Mouse (Mus musculus): Measurements from ENCODE around the gene Frg2f1.
A peak's percentile ranks its signal among the peaks of the same experiment; 100 is the strongest.
"Not testable (repeated sequence)": the region's sequence is repeated elsewhere in the genome, so short reads cannot be mapped to it uniquely, and the experiment has no call there.

Frg2f1 gene

GRCm38 (mm10) chr4:119539031-119539824 is at the start of gene Frg2f1:
TSS of gene Frg2f1 (minus strand) at chr4:119539529.
- peak; percentile 99 for DNase-seq

GRCm38 (mm10) chr4:119588037-119588436 is 48.7 kb upstream of the Frg2f1 start:
- no peak for DNase-seq

GRCm38 (mm10) chr4:119575459-119575858 is 36.1 kb upstream of the Frg2f1 start:
- no peak for DNase-seq

GRCm38 (mm10) chr4:119574504-119574903 is 35.2 kb upstream of the Frg2f1 start:
- DNase-seq = no peak

- DNase-seq = no peak
Measured at GRCm38 (mm10) chr4:119572682-119573081, 33.4 kb upstream of the Frg2f1 start.

- no peak for DNase-seq
Measured at GRCm38 (mm10) chr4:119566322-119566835, 27.1 kb upstream of the Frg2f1 start.

- no peak for DNase-seq
Measured at GRCm38 (mm10) chr4:119563136-119563535, 23.8 kb upstream of the Frg2f1 start.

GRCm38 (mm10) chr4:119555466-119555865 is 16.1 kb upstream of the Frg2f1 start:
- DNase-seq = no peak

- DNase-seq = no peak
Measured at GRCm38 (mm10) chr4:119550864-119551263, 11.5 kb upstream of the Frg2f1 start.

- DNase-seq = no peak
Measured at GRCm38 (mm10) chr4:119540533-119540890, 1.2 kb upstream of the Frg2f1 start.

- DNase-seq = peak; percentile 65
Measured at GRCm38 (mm10) chr4:119539836-119540532, 655 bp upstream of the Frg2f1 start.

GRCm38 (mm10) chr4:119537436-119537835 is 1.9 kb downstream of the Frg2f1 start:
- no peak for DNase-seq

GRCm38 (mm10) chr4:119536615-119537014 is 2.7 kb downstream of the Frg2f1 start, which contains the start of gene Foxj3:
TSS of gene Foxj3 (plus strand) at chr4:119537004.
- not testable (repeated sequence) for DNase-seq

GRCm38 (mm10) chr4:119535103-119535502 is 4.2 kb downstream of the Frg2f1 start:
- DNase-seq = no peak

GRCm38 (mm10) chr4:119531813-119532212 is 7.5 kb downstream of the Frg2f1 start:
- no peak for DNase-seq

GRCm38 (mm10) chr4:119526329-119526845 is 12.9 kb downstream of the Frg2f1 start:
- no peak for DNase-seq

GRCm38 (mm10) chr4:119524466-119524865 is 14.9 kb downstream of the Frg2f1 start:
- no peak for DNase-seq

- no peak for DNase-seq
Measured at GRCm38 (mm10) chr4:119524010-119524409, 15.3 kb downstream of the Frg2f1 start.

GRCm38 (mm10) chr4:119523575-119523974 is 15.8 kb downstream of the Frg2f1 start:
- DNase-seq = no peak

- no peak for DNase-seq
Measured at GRCm38 (mm10) chr4:119512731-119513141, 26.6 kb downstream of the Frg2f1 start.

GRCm38 (mm10) chr4:119511591-119511990 is 27.7 kb downstream of the Frg2f1 start:
- DNase-seq = no peak

GRCm38 (mm10) chr4:119498319-119498848 is 40.9 kb downstream of the Frg2f1 start:
- no peak for DNase-seq

- no peak for DNase-seq
Measured at GRCm38 (mm10) chr4:119492933-119493327, 46.4 kb downstream of the Frg2f1 start.
